Mouse (Mus musculus) monocyte, adult 5-6 weeks (primary cell): Measurements from ENCODE around the gene Stx6. TPM values are rescaled to one million over a fixed set of nuclear protein-coding genes. Genes with fewer than 3 reads are reported as not detected.

Experiments
- ATAC-seq: fragments of 153-309, 156-312 bp; replicated peaks from 2 replicates; pipeline ENCODE4 v1.8.0; 2017; ENCODE audit warnings: mild to moderate bottlenecking; ENCODE audit not compliant: low TSS enrichment, insufficient number of reproducible peaks, severe bottlenecking, poor library complexity, low FRiP score
- total RNA-seq: library from RNA; stranded (forward); fragments of 200-1000, 200-491, 200-594 nt; gene quantifications from 3 replicates; pipeline ENCODE4 v1.2.3, GENCODE M21; 2017

The Stx6 gene
- total RNA-seq, 1 experiment from 2014 or later, result 66.6 TPM

- no peak for ATAC-seq
Measured at GRCm38 (mm10) chr1:155243797-155244770, 85.6 kb downstream of the Stx6 start, which contains the start of gene BC034090. Gene BC034090 (minus strand): TSS chr1:155244444.

- no peak for ATAC-seq
Measured at GRCm38 (mm10) chr1:155244771-155245211, 86.3 kb downstream of the Stx6 start.

- no peak for ATAC-seq
Measured at GRCm38 (mm10) chr1:155245516-155245915, 87.0 kb downstream of the Stx6 start.

- no peak for ATAC-seq
Measured at GRCm38 (mm10) chr1:155247441-155247840, 88.9 kb downstream of the Stx6 start.

GRCm38 (mm10) chr1:155248041-155248440, 89.5 kb downstream of the Stx6 start:
- ATAC-seq, result no peak

GRCm38 (mm10) chr1:155249896-155250295, 91.4 kb downstream of the Stx6 start:
- ATAC-seq, result no peak

- no peak for ATAC-seq
Measured at GRCm38 (mm10) chr1:155250531-155251135, 92.1 kb downstream of the Stx6 start.

GRCm38 (mm10) chr1:155251596-155251995, 93.1 kb downstream of the Stx6 start:
- ATAC-seq, result no peak

- no peak for ATAC-seq
Measured at GRCm38 (mm10) chr1:155252631-155253121, 94.2 kb downstream of the Stx6 start.

- no peak for ATAC-seq
Measured at GRCm38 (mm10) chr1:155253126-155253525, 94.6 kb downstream of the Stx6 start.

GRCm38 (mm10) chr1:155254309-155254708, 95.8 kb downstream of the Stx6 start:
- ATAC-seq, result no peak

Other genes with a start within 250 kb of the Stx6 start
- 118 to 240 TPM (median 139 TPM) in 3 replicates for gene Ier5, start 59.1 kb upstream of the Stx6 start, total RNA-seq
- 8.6 to 21.8 TPM (median 18.3 TPM) in 3 replicates for gene Mr1, start 11.9 kb upstream of the Stx6 start, total RNA-seq
- 0.48 TPM in 1 of 3 replicates, not detected in the others for gene BC034090, start 85.7 kb downstream of the Stx6 start, total RNA-seq